Mouse (Mus musculus): ENCODE measurements around the gene Psen2.

GRCm38 (mm10) chr1:180192866-180193265 is 70.4 kb downstream of the Psen2 start:
- TF ChIP-seq CTCF (IDR thresholded peaks at IDR 0.05; ENCODE audit: control insufficient read depth, insufficient read depth, insufficient read length) (no peak), USF1 (IDR thresholded peaks at IDR 0.05; ENCODE audit: low read depth) (no peak), MYOG (IDR thresholded peaks at IDR 0.05; ENCODE audit: control insufficient read depth, extremely low read depth, insufficient read length) (no peak), MAX (IDR thresholded peaks at IDR 0.05) (no peak), MYOD1 (IDR thresholded peaks at IDR 0.05; ENCODE audit: control insufficient read depth, insufficient read length, low read depth) (no peak)
